Comparison of ENCODE assay signal across 8 mouse cellular contexts in genomic region chr14:20180751-20181162, GRCm38 (mm10). TPM values are rescaled to one million over a fixed set of nuclear protein-coding genes. Genes with fewer than 3 reads are reported as not detected.
A peak's percentile ranks its signal among the peaks of the same experiment; 100 is the strongest.
DNase-seq lines count a peak whose midpoint lies in the region; ATAC-seq and TF ChIP-seq lines count a peak whose summit lies in the region.

No protein-coding gene starts in this region.

- H3K4me3 ChIP-seq in E14TG2a.4 (replicated peaks; ENCODE audit: low read length) = peak overlapping the region; percentile 97
- H3K4me3 ChIP-seq in forebrain, embryonic 13.5 days = peak overlapping the region; percentile 66
- peak overlapping the region; percentile 67 for H3K4me3 ChIP-seq in intestine, embryonic 16.5 days (ENCODE audit: low read length)

- ATAC-seq in forebrain, embryonic 13.5 days = no peak
- ATAC-seq in intestine, embryonic 16.5 days = peak; percentile 31

- H3K27ac ChIP-seq in forebrain, embryonic 13.5 days = no peak overlapping the region
- H3K27ac ChIP-seq in intestine, embryonic 16.5 days (ENCODE audit: low read length) = peak overlapping the region; percentile 13; the same call in 1 of the 2 replicates

- H3K9ac ChIP-seq in forebrain, embryonic 13.5 days = peak overlapping the region; percentile 70
- peak overlapping the region; percentile 75 for H3K9ac ChIP-seq in intestine, embryonic 16.5 days (ENCODE audit: low read depth, low read length)

- DNase-seq in adrenal gland, adult 8-10 months = peak; percentile 39
- peak; percentile 58 to 66 for DNase-seq in lung, postnatal 4 days
- peak; percentile 42 to 50 for DNase-seq in spleen, postnatal 14 days (ENCODE audit: low spot score in 2 of 2)
- DNase-seq in cerebellum, adult 9-11 months = no peak
- DNase-seq in frontal cortex, postnatal 10 days (ENCODE audit: low spot score in 2 of 2) = no peak

- 1% methylated on average over 24 of the region's 24 CpGs for WGBS in forebrain, embryonic 13.5 days
- WGBS in intestine, embryonic 16.5 days = under 1% methylated on average over 24 of the region's 24 CpGs

- H3K27me3 ChIP-seq in E14TG2a.4 (ENCODE audit: insufficient read depth, low read length) = no peaks in the 10 kb centered on the region
- H3K27me3 ChIP-seq in forebrain, embryonic 13.5 days = no peaks in the 10 kb centered on the region
- no peaks in the 10 kb centered on the region for H3K27me3 ChIP-seq in intestine, embryonic 16.5 days (replicated peaks; ENCODE audit: control insufficient read depth, insufficient read depth, low read length)

- peaks cover 82% of the 10 kb centered on the region for H3K4me1 ChIP-seq in E14TG2a.4 (replicated peaks; ENCODE audit: low read depth, low read length)
- peaks cover 63% of the 10 kb centered on the region for H3K4me1 ChIP-seq in forebrain, embryonic 13.5 days
- peaks cover 29% of the 10 kb centered on the region for H3K4me1 ChIP-seq in intestine, embryonic 16.5 days (ENCODE audit: control insufficient read depth, insufficient read depth, low read length)

- H3K4me2 ChIP-seq in forebrain, embryonic 13.5 days = peak overlapping the region; percentile 95
- peak overlapping the region; percentile 90 for H3K4me2 ChIP-seq in intestine, embryonic 16.5 days (ENCODE audit: low read depth, low read length)

- H3K9me3 ChIP-seq in E14TG2a.4 (ENCODE audit: low read length) = no peaks in the 10 kb centered on the region
- H3K9me3 ChIP-seq in forebrain, embryonic 13.5 days (replicated peaks) = no peaks in the 10 kb centered on the region
- no peaks in the 10 kb centered on the region for H3K9me3 ChIP-seq in intestine, embryonic 16.5 days (ENCODE audit: control insufficient read depth, low read length)

- H3K36me3 ChIP-seq in E14TG2a.4 (ENCODE audit: insufficient read depth, low read length) = peaks cover 42% of the 10 kb centered on the region
- H3K36me3 ChIP-seq in forebrain, embryonic 13.5 days (ENCODE audit: poor library complexity, severe bottlenecking) = no peaks in the 10 kb centered on the region
- H3K36me3 ChIP-seq in intestine, embryonic 16.5 days (ENCODE audit: control insufficient read depth, insufficient read depth, low read length) = no peaks in the 10 kb centered on the region

- TF ChIP-seq CTCF in E14TG2a.4 (conservative IDR thresholded peaks at IDR 0.05; ENCODE audit: low read length) = no peak

RNA-seq across cellular contexts. Expression of gene Kcnk5, which starts 0.9 kb away (rescaled TPM):
- 10 to 100 TPM in 1 of 4 experiments, 1 to 10 TPM in 3; 6.4 to 22.9 (median 7.2) TPM for total RNA-seq in adrenal gland, adult 8-10 months (2022)
- 7.3 and 9.0 TPM in 2 replicates for polyA plus RNA-seq in forebrain, embryonic 13.5 days (2015; fragmentation: Nextera tagmentation; extraction: Ambion mirVana)
- 10.7 and 10.9 TPM in 2 replicates for polyA plus RNA-seq in intestine, embryonic 16.5 days (2015; fragmentation: Nextera tagmentation; extraction: Ambion mirVana)

RNA-seq across cellular contexts. Expression of gene Saysd1, which starts 42.4 kb away (rescaled TPM):
- 1 to 10 TPM; 7.8 to 9.4 (median 9.1) TPM for total RNA-seq in adrenal gland, adult 8-10 months (2022)
- polyA plus RNA-seq in forebrain, embryonic 13.5 days (2015; fragmentation: Nextera tagmentation; extraction: Ambion mirVana) = 13.6 and 14.0 TPM in 2 replicates
- 20.2 and 21.5 TPM in 2 replicates for polyA plus RNA-seq in intestine, embryonic 16.5 days (2015; fragmentation: Nextera tagmentation; extraction: Ambion mirVana)

Comparison
In these comparisons a context has a peak if more than half of its experiments do, and no peak if none do; other contexts are left out.
1. DNase-seq: peak in adrenal gland, adult 8-10 months (single experiment), lung, postnatal 4 days (2 of 2) and spleen, postnatal 14 days (2 of 2); none in cerebellum, adult 9-11 months (single experiment) and frontal cortex, postnatal 10 days (0 of 2).
2. Peak in every context shown above with its lines, with median percentiles within 50 percentile points of each other: H3K4me3 ChIP-seq.